Mouse (Mus musculus) bone marrow, adult 2 months (tissue): ENCODE results near the gene Tuba3a.

Source experiments
- CTCF ChIP-seq: fragments of 200-500 bp; IDR thresholded peaks from 2 replicates; pipeline ENCODE4 v1.5.1; 2011; ENCODE audit warnings: low read length, control low read depth; ENCODE audit not compliant: control insufficient read depth, insufficient read depth
- POLR2A ChIP-seq: fragments of 200-500 bp; IDR thresholded peaks from 2 replicates; pipeline ENCODE4 v1.6.1; 2011; ENCODE audit warnings: low read depth, mild to moderate bottlenecking, control low read depth, low read length, borderline replicate concordance; ENCODE audit not compliant: control insufficient read depth

- no peak for TF ChIP-seq POLR2A
- no peak for TF ChIP-seq CTCF
Observed at GRCm38 (mm10) chr6:125325337-125325736, 39.5 kb upstream of the Tuba3a start.
